10 mouse cellular contexts compared by ENCODE assay signal in the genomic region with DNA sequence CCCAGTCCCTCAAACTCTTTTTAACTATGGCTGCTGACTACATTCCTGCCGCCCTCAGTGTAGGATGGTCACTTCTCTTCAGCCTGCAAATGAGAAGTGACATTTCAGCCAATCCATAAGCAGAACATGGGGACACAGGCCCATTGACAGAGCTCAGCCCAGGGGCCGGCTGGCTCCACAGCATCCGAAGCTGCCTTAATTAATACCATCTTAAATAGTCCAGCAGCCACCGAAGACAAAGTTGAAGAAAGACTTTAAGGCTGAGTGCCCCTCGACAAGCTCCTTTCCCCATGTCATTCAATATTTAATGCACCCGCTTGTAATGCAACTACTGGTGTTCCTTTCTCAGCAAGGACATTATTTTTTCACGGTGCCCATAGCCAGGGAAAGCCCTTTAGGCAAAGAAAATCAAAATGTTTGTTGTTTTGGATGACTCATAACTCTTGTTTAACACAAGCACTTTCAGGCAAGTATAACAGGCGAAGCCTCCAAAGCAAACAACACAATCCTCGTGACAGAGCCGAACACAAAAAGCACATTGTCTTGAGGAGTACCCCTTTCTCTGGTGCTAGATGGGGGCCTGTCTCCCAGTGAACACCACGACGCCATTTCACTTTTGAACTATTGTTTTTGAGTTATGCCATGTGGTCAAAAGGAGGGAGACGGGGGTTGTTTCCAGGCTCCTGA. TPM values are rescaled to one million over a fixed set of nuclear protein-coding genes. Genes with fewer than 3 reads are reported as not detected.
DNase-seq lines count a peak whose midpoint lies in the region; ATAC-seq and TF ChIP-seq lines count a peak whose summit lies in the region.
"Had no signal": no experiment of that assay in that cellular context is flagged by ENCODE, and none has a peak within 500 bp of the region (broad histone marks: within the 10 kb centered on the region; RNA-seq: fewer than 3 reads in every experiment).

No protein-coding gene starts in this region.

- H3K9ac ChIP-seq in kidney, postnatal 0 days (ENCODE audit: low read depth, low read length), result no peak overlapping the region
- no peak overlapping the region for H3K9ac ChIP-seq in embryonic facial prominence, embryonic 12.5 days
- H3K9ac ChIP-seq in hindbrain, embryonic 13.5 days, result no peak overlapping the region

- DNase-seq in kidney, postnatal 0 days (ENCODE audit: low spot score), result no peak
- DNase-seq in kidney, adult 8-10 months, result no peak
- DNase-seq in neural tube, embryonic 10.5 days (ENCODE audit: extremely low spot score, low spot score), result peak; percentile 54
- DNase-seq in MN1 (ENCODE audit: low spot score), result no peak
- no peak for DNase-seq in right cerebral cortex, adult 18-20 months

- no peaks in the 10 kb centered on the region for H3K9me3 ChIP-seq in kidney, postnatal 0 days (replicated peaks; ENCODE audit: low read length)
- no peaks in the 10 kb centered on the region for H3K9me3 ChIP-seq in embryonic facial prominence, embryonic 12.5 days
- H3K9me3 ChIP-seq in hindbrain, embryonic 13.5 days, result no peaks in the 10 kb centered on the region

- H3K4me3 ChIP-seq in kidney, postnatal 0 days (replicated peaks; ENCODE audit: low read depth, low read length), result no peak overlapping the region
- 0 out of 2 replicates have a peak overlapping the region, but pooled peaks have one; percentile 23 for H3K4me3 ChIP-seq in embryonic facial prominence, embryonic 12.5 days
- no peak overlapping the region for H3K4me3 ChIP-seq in hindbrain, embryonic 13.5 days

- TF ChIP-seq CTCF in kidney, postnatal 0 days (IDR thresholded peaks at IDR 0.05; ENCODE audit: low read depth), result no peak

- H3K27ac ChIP-seq in kidney, postnatal 0 days, result no peak overlapping the region
- H3K27ac ChIP-seq in embryonic facial prominence, embryonic 12.5 days, result no peak overlapping the region
- peak overlapping the region; percentile 70 for H3K27ac ChIP-seq in hindbrain, embryonic 13.5 days

- no peaks in the 10 kb centered on the region for H3K36me3 ChIP-seq in kidney, postnatal 0 days (ENCODE audit: insufficient read depth, low read length)
- H3K36me3 ChIP-seq in embryonic facial prominence, embryonic 12.5 days, result no peaks in the 10 kb centered on the region
- H3K36me3 ChIP-seq in hindbrain, embryonic 13.5 days, result no peaks in the 10 kb centered on the region

- H3K4me1 ChIP-seq in kidney, postnatal 0 days (replicated peaks; ENCODE audit: insufficient read depth, low read length), result peaks cover 10% of the 10 kb centered on the region; the same call in 1 of the 2 replicates
- H3K4me1 ChIP-seq in embryonic facial prominence, embryonic 12.5 days, result peaks cover 23% of the 10 kb centered on the region
- peaks cover 45% of the 10 kb centered on the region for H3K4me1 ChIP-seq in hindbrain, embryonic 13.5 days (replicated peaks)

- WGBS in kidney, postnatal 0 days, result 34% methylated on average over 13 of the region's 13 CpGs
- 10% methylated on average over 13 of the region's 13 CpGs for WGBS in embryonic facial prominence, embryonic 12.5 days
- 6% methylated on average over 13 of the region's 13 CpGs for WGBS in hindbrain, embryonic 13.5 days

- H3K27me3 ChIP-seq in kidney, postnatal 0 days (ENCODE audit: insufficient read depth, low read length), result peaks cover 74% of the 10 kb centered on the region
- H3K27me3 ChIP-seq in embryonic facial prominence, embryonic 12.5 days, result peaks cover 62% of the 10 kb centered on the region
- H3K27me3 ChIP-seq in hindbrain, embryonic 13.5 days, result peaks cover 76% of the 10 kb centered on the region

- peak overlapping the region; percentile 44; the same call in 1 of the 2 replicates for H3K4me2 ChIP-seq in kidney, postnatal 0 days (ENCODE audit: low read length)
- H3K4me2 ChIP-seq in embryonic facial prominence, embryonic 12.5 days (replicated peaks), result peak overlapping the region; percentile 42
- H3K4me2 ChIP-seq in hindbrain, embryonic 13.5 days, result peak overlapping the region; percentile 36

- ATAC-seq in kidney, postnatal 0 days (replicated peaks; ENCODE audit: low FRiP score, low read depth), result no peak
- 0 out of 2 replicates have a peak, but pooled peaks have one; percentile 35 for ATAC-seq in embryonic facial prominence, embryonic 12.5 days (ENCODE audit: insufficient number of reproducible peaks, insufficient read depth, low FRiP score, low TSS enrichment)
- peak; percentile 50; the same call in 1 of the 2 replicates for ATAC-seq in hindbrain, embryonic 13.5 days (ENCODE audit: low FRiP score)
- ATAC-seq in erythroblast, adult 5-6 weeks (replicated peaks; ENCODE audit: low FRiP score, poor library complexity, severe bottlenecking), result no peak

RNA-seq across cellular contexts. Expression of a gene that starts 1.9 kb away (rescaled TPM):
- polyA plus RNA-seq in kidney, postnatal 0 days (2015; fragmentation: Nextera tagmentation; extraction: Ambion mirVana), result not detected in 2 replicates
- polyA plus RNA-seq in embryonic facial prominence, embryonic 12.5 days (2016; fragmentation: Nextera tagmentation; extraction: Ambion mirVana), result 0.38 and 0.47 TPM in 2 replicates
- polyA plus RNA-seq in hindbrain, embryonic 13.5 days (2015; fragmentation: Nextera tagmentation; extraction: Ambion mirVana), result 1.8 and 3.0 TPM in 2 replicates
- total RNA-seq in erythroblast, adult 5-6 weeks (2015; ENCODE audit: low replicate concordance), result not detected in 2 replicates
- total RNA-seq in erythroblast, adult 5-6 weeks (2017; ENCODE audit: low replicate concordance), result not detected in 2 replicates
- polyA plus RNA-seq: heart, postnatal 0 days; stomach, embryonic 14.5 days had no signal

RNA-seq across cellular contexts. Expression of a gene that starts 12.6 kb away (rescaled TPM):
- 0.06 and 0.11 TPM in 2 replicates for polyA plus RNA-seq in kidney, postnatal 0 days (2015; fragmentation: Nextera tagmentation; extraction: Ambion mirVana)
- polyA plus RNA-seq in embryonic facial prominence, embryonic 12.5 days (2016; fragmentation: Nextera tagmentation; extraction: Ambion mirVana), result 4.8 and 5.4 TPM in 2 replicates
- 10.9 and 13.9 TPM in 2 replicates for polyA plus RNA-seq in hindbrain, embryonic 13.5 days (2015; fragmentation: Nextera tagmentation; extraction: Ambion mirVana)
- total RNA-seq in erythroblast, adult 5-6 weeks (2015; ENCODE audit: low replicate concordance), result not detected in 2 replicates
- total RNA-seq in erythroblast, adult 5-6 weeks (2017; ENCODE audit: low replicate concordance), result not detected in 2 replicates
- polyA plus RNA-seq: heart, postnatal 0 days; stomach, embryonic 14.5 days had no signal

RNA-seq across cellular contexts. Expression of a gene that starts 22.4 kb away (rescaled TPM):
- polyA plus RNA-seq in kidney, postnatal 0 days (2015; fragmentation: Nextera tagmentation; extraction: Ambion mirVana), result not detected in 2 replicates
- polyA plus RNA-seq in embryonic facial prominence, embryonic 12.5 days (2016; fragmentation: Nextera tagmentation; extraction: Ambion mirVana), result 3.7 and 4.9 TPM in 2 replicates
- polyA plus RNA-seq in hindbrain, embryonic 13.5 days (2015; fragmentation: Nextera tagmentation; extraction: Ambion mirVana), result 9.3 and 13.7 TPM in 2 replicates
- total RNA-seq in erythroblast, adult 5-6 weeks (2015; ENCODE audit: low replicate concordance), result not detected in 2 replicates
- not detected in 2 replicates for total RNA-seq in erythroblast, adult 5-6 weeks (2017; ENCODE audit: low replicate concordance)
- polyA plus RNA-seq: heart, postnatal 0 days; stomach, embryonic 14.5 days had no signal

RNA-seq across cellular contexts. Expression of a gene that starts 37.5 kb away (rescaled TPM):
- not detected in 2 replicates for polyA plus RNA-seq in kidney, postnatal 0 days (2015; fragmentation: Nextera tagmentation; extraction: Ambion mirVana)
- polyA plus RNA-seq in embryonic facial prominence, embryonic 12.5 days (2016; fragmentation: Nextera tagmentation; extraction: Ambion mirVana), result not detected in 2 replicates
- polyA plus RNA-seq in hindbrain, embryonic 13.5 days (2015; fragmentation: Nextera tagmentation; extraction: Ambion mirVana), result 0.41 and 0.74 TPM in 2 replicates
- not detected in 2 replicates for total RNA-seq in erythroblast, adult 5-6 weeks (2015; ENCODE audit: low replicate concordance)
- not detected in 2 replicates for total RNA-seq in erythroblast, adult 5-6 weeks (2017; ENCODE audit: low replicate concordance)
- polyA plus RNA-seq: heart, postnatal 0 days; stomach, embryonic 14.5 days had no signal

Comparison
In these comparisons a context has a peak if more than half of its experiments do, and no peak if none do; other contexts are left out.
1. ATAC-seq: peak in embryonic facial prominence, embryonic 12.5 days (single experiment) and hindbrain, embryonic 13.5 days (single experiment); none in kidney, postnatal 0 days (single experiment) and erythroblast, adult 5-6 weeks (single experiment).
2. Peak in every context shown above with its lines, with median percentiles within 50 percentile points of each other: H3K4me2 ChIP-seq.